Mouse (Mus musculus) brain, embryonic 14.5 days (tissue): ENCODE results near the gene Slco4c1. TPM values are rescaled to one million over a fixed set of nuclear protein-coding genes. Genes with fewer than 3 reads are reported as not detected.

ENCODE experiments used
- DNase-seq: peaks from one replicate; pipeline ENCODE4 v3.0.0-alpha.2; 2011; ENCODE audit warnings: low read depth
- CTCF ChIP-seq: fragments of 200-500 bp; IDR thresholded peaks from 2 replicates; pipeline ENCODE4 v1.5.1; 2012; ENCODE audit warnings: inconsistent platforms, mild to moderate bottlenecking, moderate library complexity, borderline replicate concordance; ENCODE audit not compliant: insufficient read depth, insufficient read length; ENCODE audit errors: extremely low read depth
- POLR2A ChIP-seq: fragments of 200-500 bp; IDR thresholded peaks from 2 replicates; pipeline ENCODE4 v1.6.1; 2012; ENCODE audit warnings: mild to moderate bottlenecking, inconsistent platforms, borderline replicate concordance; ENCODE audit not compliant: poor library complexity, insufficient read depth, insufficient read length, severe bottlenecking; ENCODE audit errors: extremely low read depth
- polyA plus RNA-seq: library from polyadenylated mRNA; depleted of rRNA; stranded (reverse); fragments of >200 nt; gene quantifications from 2 replicates; pipeline ENCODE4 v1.2.3, GENCODE M21; 2012; rRNA removed

Slco4c1 gene
- polyA plus RNA-seq: 0.39 and 0.62 TPM in 2 replicates

DNA sequence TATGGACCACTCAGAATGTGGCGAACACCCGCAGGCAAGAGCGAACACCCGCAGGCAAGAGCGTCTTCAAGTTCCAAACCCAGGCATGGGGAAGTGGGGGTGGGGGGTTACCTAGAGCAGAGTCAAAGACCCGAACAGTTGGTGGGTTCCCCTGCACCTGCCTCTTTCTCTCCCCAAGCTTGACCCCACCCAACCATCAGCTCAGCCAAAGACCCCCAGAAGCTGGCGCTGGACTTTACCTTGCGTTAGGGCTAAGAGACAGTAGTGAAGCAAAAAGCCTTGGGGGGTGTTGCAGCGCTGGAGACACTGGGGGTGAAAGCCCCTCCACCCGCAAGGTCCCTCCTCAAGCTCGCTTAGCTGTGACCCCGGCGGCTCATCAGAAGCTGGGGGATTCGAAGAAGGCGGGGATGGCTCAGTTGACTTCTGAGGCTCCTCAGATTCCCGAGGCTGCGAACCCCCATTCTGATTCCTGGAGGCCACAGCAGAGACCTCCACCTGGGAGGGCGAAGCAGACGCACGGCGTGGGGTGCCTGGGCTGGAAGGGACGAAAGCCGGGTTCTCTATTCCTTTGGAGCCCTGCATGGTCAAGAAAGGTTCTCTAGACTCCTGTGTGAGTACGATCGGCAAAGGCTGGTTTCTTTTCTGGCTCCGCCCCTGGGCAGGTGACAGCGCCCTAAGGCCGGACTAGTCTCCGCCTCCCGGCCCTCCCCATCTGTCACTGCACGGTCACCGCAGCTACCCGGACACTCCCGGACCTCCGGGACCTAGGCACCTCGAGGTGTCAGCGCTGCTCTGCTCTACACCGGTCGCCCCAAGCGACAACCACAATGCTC lies at the start of gene Slco4c1:
TSS of gene Slco4c1 (minus strand) at position 644 of the 833 bp plus-strand sequence.
- peak; percentile 57 for DNase-seq
- TF ChIP-seq POLR2A (no peak), CTCF (no peak)

DNA sequence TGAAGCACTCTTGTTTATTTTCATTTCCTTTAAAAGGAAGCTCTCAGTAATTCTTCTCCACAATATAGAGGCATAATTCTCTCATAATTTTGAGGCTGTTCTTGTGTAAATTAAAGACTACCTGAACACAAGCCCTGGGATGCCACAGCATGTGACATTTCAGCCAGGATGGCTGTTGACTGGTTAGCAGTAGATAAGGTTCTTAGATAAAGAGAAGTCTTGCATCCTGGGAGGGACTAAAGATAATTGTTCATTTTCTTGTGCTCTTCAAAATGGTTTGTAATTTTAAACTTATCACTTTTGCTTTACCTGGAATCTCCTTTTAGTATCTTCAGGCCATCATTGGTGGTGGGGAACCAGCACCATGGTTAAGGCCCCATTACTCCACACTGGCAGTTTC lies 45.4 kb upstream of the Slco4c1 start:
- TF ChIP-seq CTCF: no peak
- no peak for TF ChIP-seq POLR2A
- no peak for DNase-seq

DNA sequence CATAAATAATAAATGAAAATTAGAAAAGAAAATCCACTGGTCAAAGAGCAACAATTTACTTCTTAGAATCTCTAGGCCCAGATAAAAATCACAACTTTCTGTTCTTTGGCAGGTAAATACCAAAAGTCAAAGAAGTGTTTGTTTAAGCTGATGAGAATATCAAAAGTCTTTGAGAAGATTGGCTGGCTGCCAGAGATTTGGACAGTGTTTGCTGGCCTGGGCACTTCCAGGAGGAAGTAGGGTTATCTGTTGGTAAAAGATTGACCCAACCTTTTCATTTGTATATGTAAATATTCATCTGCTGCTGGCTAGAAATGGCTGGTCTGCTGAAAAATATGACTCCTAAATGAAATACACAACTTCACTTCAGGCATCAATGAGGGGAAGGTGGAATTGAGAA lies 11.8 kb upstream of the Slco4c1 start:
- no peak for DNase-seq
- TF ChIP-seq POLR2A: no peak
- TF ChIP-seq CTCF: no peak

DNA sequence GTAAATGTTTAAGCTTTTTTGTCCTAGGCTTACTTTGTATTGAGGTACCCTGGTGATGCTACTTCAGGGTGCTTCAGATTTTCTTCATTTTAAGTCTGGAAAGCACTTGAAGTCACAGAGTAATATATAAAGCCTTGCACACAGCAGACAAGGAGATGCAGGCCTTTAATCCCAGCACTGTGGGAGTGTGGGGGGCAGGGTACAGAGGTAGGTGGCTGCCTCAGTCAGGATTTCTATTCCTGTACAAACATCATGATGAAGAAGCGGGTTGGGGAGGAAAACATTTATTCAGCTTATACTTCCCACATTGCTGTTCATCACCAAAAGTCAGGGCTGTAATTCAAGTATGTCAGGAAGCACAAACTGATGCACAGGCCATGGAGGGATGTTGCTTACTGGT lies 6.6 kb upstream of the Slco4c1 start:
- DNase-seq: no peak
- TF ChIP-seq POLR2A (no peak), CTCF (no peak)

DNA sequence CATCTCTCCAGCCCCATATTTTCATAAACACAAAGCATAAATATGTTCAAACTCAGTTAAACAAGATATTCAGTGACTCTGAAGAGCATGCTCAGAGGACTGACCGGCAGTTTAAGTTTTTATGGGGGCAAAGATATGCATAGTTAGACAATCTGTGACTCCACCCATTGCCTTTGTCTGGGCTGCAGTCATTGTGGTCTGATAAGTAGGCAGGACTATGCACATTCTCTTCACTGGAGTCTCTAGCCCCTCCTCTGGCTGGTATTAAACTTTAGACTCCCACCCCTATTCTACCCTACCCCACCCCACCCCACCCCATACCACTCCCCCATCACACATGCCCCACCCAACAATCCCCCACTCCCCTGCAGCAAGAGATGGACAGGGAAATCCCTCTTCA lies 4.1 kb upstream of the Slco4c1 start:
- TF ChIP-seq POLR2A (no peak), CTCF (no peak)
- DNase-seq: no peak

DNA sequence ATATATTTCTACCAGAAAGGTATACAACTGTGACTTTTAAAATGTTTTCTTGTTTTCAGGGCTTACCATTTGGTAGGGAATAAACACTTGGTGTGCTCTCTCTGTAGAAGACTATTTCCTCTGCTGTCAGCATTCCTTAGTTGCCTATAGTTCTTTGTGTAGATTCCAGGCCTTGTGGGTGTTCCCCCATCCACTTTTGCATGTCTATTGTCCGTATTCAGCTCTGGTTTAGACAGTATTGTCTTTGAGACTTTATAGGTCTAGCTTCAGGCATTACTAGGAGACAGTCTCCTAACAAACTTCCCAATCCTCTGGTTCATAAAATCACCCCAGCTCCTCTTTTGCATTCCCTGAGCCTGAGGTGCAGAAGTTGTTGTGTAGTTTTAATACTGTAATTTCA lies 2.7 kb upstream of the Slco4c1 start:
- TF ChIP-seq CTCF (no peak), POLR2A (no peak)
- no peak for DNase-seq

DNA sequence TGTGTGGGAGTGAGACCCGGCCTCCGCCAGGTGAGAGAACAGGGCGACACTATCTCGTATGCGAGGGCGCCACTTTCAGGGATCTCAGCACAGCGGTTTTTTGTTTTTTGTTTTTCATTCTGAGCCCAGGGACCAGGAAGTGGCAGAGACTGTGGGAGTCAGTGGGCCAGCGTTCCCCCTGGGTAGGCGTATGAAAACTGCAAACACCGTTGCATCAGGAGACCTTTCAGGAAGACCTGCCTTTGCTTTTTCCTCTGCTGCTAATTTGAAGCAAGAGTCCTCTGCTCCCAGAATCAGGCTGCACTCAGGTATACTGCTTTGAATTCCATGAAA lies 356 bp upstream of the Slco4c1 start:
- TF ChIP-seq CTCF: no peak
- TF ChIP-seq POLR2A: no peak
- no peak for DNase-seq

DNA sequence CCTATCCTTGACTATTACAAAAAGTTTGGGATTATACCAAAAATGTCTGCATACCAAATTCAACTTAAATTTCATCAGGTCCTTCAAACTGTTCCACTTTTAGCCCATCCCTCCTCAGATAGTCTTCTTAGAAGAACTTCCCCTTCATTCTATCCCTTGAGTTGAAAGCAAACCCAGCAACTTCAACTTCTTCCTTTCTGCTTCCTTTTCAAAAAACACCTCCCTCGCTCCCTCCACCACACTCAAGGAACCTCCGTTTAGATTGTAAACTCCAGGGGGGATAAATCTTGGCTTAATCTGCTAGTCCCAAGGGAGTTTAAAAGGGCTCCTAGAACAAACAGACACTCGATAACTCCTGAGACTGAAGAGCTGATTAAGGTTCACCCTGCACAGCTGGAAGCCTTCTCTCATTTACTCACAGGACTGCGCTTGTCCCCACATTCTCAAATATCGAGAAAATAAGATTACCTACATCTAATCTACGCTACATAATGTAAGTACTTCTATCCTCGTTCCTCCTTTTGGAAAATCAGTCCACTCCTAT lies 1.1 kb downstream of the Slco4c1 start:
- peak; percentile 4 for DNase-seq
- no peak for TF ChIP-seq POLR2A
- TF ChIP-seq CTCF: no peak

DNA sequence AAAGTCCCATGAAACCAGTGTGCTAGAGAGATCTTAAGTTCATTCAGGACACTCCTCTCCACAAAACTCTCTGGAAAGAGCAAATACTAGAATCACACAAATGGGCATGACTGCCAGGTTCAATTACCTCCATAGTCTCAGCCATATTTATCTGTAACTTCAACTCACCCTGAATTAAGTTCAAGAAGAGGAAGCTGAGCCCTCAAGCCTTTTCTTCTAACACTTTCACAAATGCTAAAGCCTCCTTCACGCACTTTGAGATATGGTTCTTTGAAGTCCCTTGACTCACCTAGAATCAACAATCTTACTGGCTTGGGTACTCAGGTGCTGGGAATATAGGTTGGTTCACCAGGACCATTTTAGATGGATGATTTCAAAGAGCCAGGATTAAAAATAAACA lies 3.2 kb downstream of the Slco4c1 start:
- no peak for TF ChIP-seq POLR2A
- TF ChIP-seq CTCF: no peak
- no peak for DNase-seq

DNA sequence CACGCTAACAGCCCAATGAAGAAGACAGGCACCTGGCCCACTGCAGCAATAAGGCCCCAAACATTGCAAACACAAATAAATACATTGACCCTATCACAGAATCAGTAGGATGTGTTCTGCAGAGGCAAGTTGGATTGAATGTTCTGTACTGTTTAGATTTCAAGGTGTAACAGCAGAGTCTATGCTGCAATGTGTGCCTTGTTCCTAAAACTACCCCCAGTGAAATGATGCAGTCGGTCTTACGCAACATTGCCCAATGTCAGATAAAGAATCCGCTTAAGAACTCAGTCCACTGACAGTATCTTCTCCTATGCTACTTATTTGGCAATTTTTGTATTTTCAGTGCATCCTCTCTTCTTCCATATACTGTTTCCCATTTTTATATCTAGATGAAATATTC lies 6.0 kb downstream of the Slco4c1 start:
- TF ChIP-seq POLR2A (no peak), CTCF (no peak)

DNA sequence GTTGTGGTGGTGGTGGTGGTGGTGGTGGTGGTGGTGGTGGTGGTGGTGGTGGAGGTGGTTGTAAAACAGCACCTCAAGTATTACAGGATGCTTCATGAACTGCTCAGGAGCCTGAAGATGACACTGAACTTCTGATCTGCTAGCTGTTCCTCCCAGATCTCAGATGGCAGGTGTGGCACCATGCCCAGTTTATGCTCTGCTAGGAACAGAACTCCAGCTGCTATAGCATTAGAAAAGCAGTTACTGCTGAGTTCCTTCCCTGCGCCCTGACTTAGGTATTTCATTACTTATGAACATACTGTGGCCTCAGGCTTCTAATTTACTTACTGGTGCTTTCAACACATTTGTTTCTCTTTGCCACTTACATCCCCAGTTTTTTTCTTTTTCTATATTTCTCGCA lies 7.9 kb downstream of the Slco4c1 start:
- no peak for TF ChIP-seq CTCF
- peak; percentile 20 for DNase-seq

More for the DNA sequence above, 6.0 kb downstream of the Slco4c1 start:
- no peak for DNase-seq

DNA sequence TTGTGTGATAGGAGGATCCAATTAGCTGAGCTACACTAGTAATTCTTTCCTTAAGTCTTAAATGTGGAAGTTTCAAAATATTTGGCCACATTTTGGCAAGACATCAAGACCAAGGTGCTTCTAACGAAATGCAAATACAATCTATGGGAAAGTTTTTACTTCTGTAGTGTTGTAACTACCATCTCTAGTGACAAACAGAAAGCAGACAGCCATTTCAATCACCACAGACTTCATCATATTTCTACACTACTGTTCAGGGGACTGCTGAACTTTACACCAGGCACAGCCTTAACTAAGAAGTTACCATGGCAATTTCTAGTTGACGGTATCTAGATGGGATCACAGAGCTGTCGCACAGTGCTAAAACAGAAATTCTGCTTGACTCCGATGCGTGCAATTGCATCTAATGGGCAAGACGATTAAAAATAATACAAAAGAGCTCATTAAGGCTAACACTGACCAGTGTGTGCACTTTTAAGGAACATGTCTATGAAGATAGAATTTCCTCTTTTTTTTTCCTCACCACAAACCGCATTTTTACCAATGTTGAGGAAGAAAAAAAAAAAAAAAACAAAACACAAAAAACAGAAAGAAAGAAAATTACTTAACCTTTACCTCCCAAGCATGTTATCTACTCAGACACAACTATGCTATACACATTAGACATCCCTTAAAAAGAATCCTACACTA lies 11.8 kb downstream of the Slco4c1 start:
- DNase-seq: no peak
- no peak for TF ChIP-seq POLR2A
- no peak for TF ChIP-seq CTCF

DNA sequence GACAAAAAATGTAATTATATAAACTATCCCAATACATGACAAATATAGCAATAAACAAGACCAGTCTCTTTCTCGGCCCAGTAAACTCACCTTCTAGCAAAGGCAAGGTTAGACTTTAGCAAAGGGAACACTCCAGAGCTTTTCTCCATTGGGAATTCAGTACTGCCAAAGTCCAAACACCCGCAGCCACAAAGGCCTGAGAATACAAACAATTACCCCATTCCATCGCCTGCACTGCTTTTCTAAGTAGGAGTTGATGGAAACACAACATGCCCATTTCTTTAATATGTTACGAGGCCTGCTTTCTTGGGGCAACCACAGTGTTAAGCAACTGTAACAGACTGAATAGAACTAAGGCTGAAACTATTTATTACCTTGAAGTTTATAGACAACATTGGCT lies 18.4 kb downstream of the Slco4c1 start:
- DNase-seq: no peak
- TF ChIP-seq POLR2A (no peak), CTCF (no peak)
